In the genomic region with DNA sequence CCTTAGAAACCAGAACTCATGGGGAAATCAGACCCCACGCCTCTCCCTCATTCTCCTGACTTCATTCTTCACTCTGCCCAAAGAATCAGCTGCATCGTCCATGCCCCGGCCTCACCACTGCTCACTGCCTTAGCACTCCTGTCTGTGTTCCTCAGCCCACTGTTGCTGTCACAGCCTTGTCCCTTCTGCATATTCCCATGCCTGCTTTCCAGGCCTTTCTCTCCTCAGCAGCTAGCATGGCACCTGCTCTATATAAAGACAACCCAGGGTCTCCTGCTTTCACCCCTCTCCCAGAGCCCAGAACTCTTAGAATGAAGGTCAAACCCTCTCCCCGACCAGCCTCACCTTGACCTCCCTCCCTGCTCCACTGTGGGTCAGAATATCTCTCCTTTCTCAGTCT, we compare ENCODE assay signal across 35 mouse cellular contexts. TPM values are rescaled to one million over a fixed set of nuclear protein-coding genes. Genes with fewer than 3 reads are reported as not detected.
"Had no signal": no experiment of that assay in that cellular context is flagged by ENCODE, and none has a peak within 500 bp of the region (broad histone marks: within the 10 kb centered on the region; RNA-seq: fewer than 3 reads in every experiment).

No protein-coding gene starts in this region.

- H3K9ac ChIP-seq: heart, embryonic 12.5 days; heart, embryonic 13.5 days; heart, embryonic 15.5 days; hindbrain, embryonic 12.5 days; hindbrain, embryonic 13.5 days; hindbrain, embryonic 14.5 days; hindbrain, embryonic 15.5 days; intestine, embryonic 15.5 days; kidney, embryonic 15.5 days had no signal

- H3K27me3 ChIP-seq: heart, embryonic 12.5 days; heart, embryonic 15.5 days; hindbrain, embryonic 12.5 days; hindbrain, embryonic 15.5 days; intestine, embryonic 15.5 days; kidney, embryonic 15.5 days had no signal

- H3K27ac ChIP-seq: heart, embryonic 13.5 days; heart, embryonic 15.5 days; hindbrain, embryonic 10.5 days; hindbrain, embryonic 12.5 days; hindbrain, embryonic 13.5 days; hindbrain, embryonic 14.5 days; hindbrain, embryonic 15.5 days; hindbrain, postnatal 0 days; intestine, embryonic 15.5 days; kidney, embryonic 15.5 days; kidney, postnatal 0 days; layer of hippocampus, adult 2 months; left cerebral cortex, adult 2 months had no signal

- H3K4me3 ChIP-seq: heart, embryonic 12.5 days; heart, embryonic 13.5 days; heart, embryonic 15.5 days; hindbrain, embryonic 10.5 days; hindbrain, embryonic 12.5 days; hindbrain, embryonic 13.5 days; hindbrain, embryonic 15.5 days; intestine, embryonic 15.5 days; kidney, embryonic 15.5 days; layer of hippocampus, adult 2 months; left cerebral cortex, adult 2 months had no signal

- H3K4me1 ChIP-seq: hindbrain, embryonic 15.5 days; intestine, embryonic 15.5 days; kidney, embryonic 15.5 days had no signal

- DNase-seq: heart, postnatal 10 days; heart, postnatal 14 days; heart, postnatal 36 days; heart, postnatal 4 days; kidney, adult 11 months; kidney, adult 18-20 months; kidney, adult 2 months; kidney, adult 8-10 months; kidney, adult 9 months; kidney, postnatal 10 days; kidney, postnatal 14 days; kidney, postnatal 25 days; kidney, postnatal 36 days; kidney, postnatal 4 days; layer of hippocampus, adult 9-11 months; layer of hippocampus, postnatal 36 days had no signal

- H3K9me3 ChIP-seq: heart, embryonic 13.5 days; heart, embryonic 15.5 days; hindbrain, embryonic 10.5 days; hindbrain, embryonic 13.5 days; hindbrain, embryonic 15.5 days; intestine, embryonic 15.5 days; kidney, embryonic 15.5 days had no signal

- H3K36me3 ChIP-seq: heart, embryonic 12.5 days; heart, embryonic 13.5 days; heart, embryonic 15.5 days; hindbrain, embryonic 10.5 days; hindbrain, embryonic 12.5 days; hindbrain, embryonic 13.5 days; hindbrain, embryonic 15.5 days; intestine, embryonic 15.5 days; kidney, embryonic 15.5 days had no signal

RNA-seq across cellular contexts. Expression of a gene that starts 15.5 kb away (rescaled TPM):
- total RNA-seq: hematopoietic stem cell, adult 5-6 weeks had no signal
- polyA plus RNA-seq: heart, embryonic 15.5 days; heart, postnatal 0 days; inflammation-experienced regulatory T-cells, adult 6 months; intestine, embryonic 16.5 days; kidney, embryonic 15.5 days; kidney, embryonic 16.5 days had no signal
